ENCODE assay signal across 36 mouse cellular contexts in the genomic region with DNA sequence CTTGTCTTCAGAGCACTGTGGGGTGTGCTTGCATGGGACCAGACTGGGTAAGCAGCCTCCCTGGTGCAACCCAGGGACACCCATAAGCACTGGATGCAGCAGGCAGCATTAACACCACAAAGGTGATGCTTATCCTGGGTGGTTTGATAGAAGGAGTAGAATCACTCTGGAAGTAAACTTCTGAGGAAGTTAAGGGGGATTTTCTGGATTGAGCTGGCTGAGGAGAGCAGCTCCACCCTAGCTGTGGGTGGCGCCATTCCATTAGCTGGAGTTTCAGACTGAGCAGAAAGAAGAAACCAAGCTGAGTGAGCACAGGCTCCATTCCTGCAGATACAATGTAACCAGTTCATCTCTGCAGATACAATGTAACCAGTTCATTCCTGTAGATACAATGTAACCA. TPM values are rescaled to one million over a fixed set of nuclear protein-coding genes. Genes with fewer than 3 reads are reported as not detected.
DNase-seq lines count a peak whose midpoint lies in the region; ATAC-seq and TF ChIP-seq lines count a peak whose summit lies in the region.
"Had no signal": no experiment of that assay in that cellular context is flagged by ENCODE, and none has a peak within 500 bp of the region (broad histone marks: within the 10 kb centered on the region; RNA-seq: fewer than 3 reads in every experiment).

No protein-coding gene starts in this region.

- no peaks in the 10 kb centered on the region for H3K36me3 ChIP-seq in limb, embryonic 10.5 days
- no peaks in the 10 kb centered on the region for H3K36me3 ChIP-seq in midbrain, embryonic 14.5 days (ENCODE audit: control insufficient read depth, insufficient read depth, low read length)
- H3K36me3 ChIP-seq in neural tube, embryonic 15.5 days: no peaks in the 10 kb centered on the region
- H3K36me3 ChIP-seq: forebrain, embryonic 12.5 days; heart, embryonic 12.5 days; hindbrain, embryonic 10.5 days; hindbrain, embryonic 15.5 days; limb, embryonic 15.5 days; liver, embryonic 15.5 days; lung, embryonic 15.5 days; midbrain, embryonic 12.5 days; neural tube, embryonic 13.5 days had no signal

- H3K4me2 ChIP-seq in midbrain, embryonic 14.5 days (ENCODE audit: low read length): no peak overlapping the region
- H3K4me2 ChIP-seq in neural tube, embryonic 15.5 days: no peak overlapping the region
- H3K4me2 ChIP-seq: forebrain, embryonic 12.5 days; heart, embryonic 12.5 days; hindbrain, embryonic 15.5 days; limb, embryonic 15.5 days; liver, embryonic 15.5 days; lung, embryonic 15.5 days; midbrain, embryonic 12.5 days; neural tube, embryonic 13.5 days had no signal

- CTCF ChIA-PET in Patski (lab: Charles Lee): interaction anchor here (1.7 kb wide), 1 partner anchor 247 kb away, joined by 7 read pairs; no protein-coding TSS in a partner anchor

- H3K9me3 ChIP-seq in limb, embryonic 10.5 days (replicated peaks): no peaks in the 10 kb centered on the region
- H3K9me3 ChIP-seq in midbrain, embryonic 14.5 days (ENCODE audit: control insufficient read depth, low read length): no peaks in the 10 kb centered on the region
- H3K9me3 ChIP-seq in neural tube, embryonic 15.5 days (replicated peaks): no peaks in the 10 kb centered on the region
- H3K9me3 ChIP-seq: forebrain, embryonic 12.5 days; heart, embryonic 12.5 days; hindbrain, embryonic 10.5 days; hindbrain, embryonic 15.5 days; limb, embryonic 15.5 days; liver, embryonic 15.5 days; lung, embryonic 15.5 days; midbrain, embryonic 12.5 days; neural tube, embryonic 13.5 days had no signal

- peaks cover 12% of the 10 kb centered on the region for H3K27me3 ChIP-seq in Patski
- H3K27me3 ChIP-seq in limb, embryonic 10.5 days (ENCODE audit: low read depth, poor library complexity, severe bottlenecking): peaks cover 18% of the 10 kb centered on the region
- H3K27me3 ChIP-seq in midbrain, embryonic 14.5 days (ENCODE audit: control insufficient read depth, insufficient read depth, low read length): no peaks in the 10 kb centered on the region
- H3K27me3 ChIP-seq in neural tube, embryonic 15.5 days (replicated peaks): 0 out of 2 replicates have a peak, but pooled peaks cover 5% of the 10 kb centered on the region
- H3K27me3 ChIP-seq: hindbrain, embryonic 15.5 days; liver, embryonic 15.5 days; lung, embryonic 15.5 days; neural tube, embryonic 13.5 days had no signal

- WGBS in limb, embryonic 10.5 days: 67% methylated on average over 1 of the region's 1 CpGs
- WGBS in midbrain, embryonic 14.5 days: 69% methylated on average over 1 of the region's 1 CpGs
- WGBS in neural tube, embryonic 15.5 days: 57% methylated on average over 1 of the region's 1 CpGs

- H3K4me1 ChIP-seq in limb, embryonic 10.5 days: peaks cover 22% of the 10 kb centered on the region
- H3K4me1 ChIP-seq in midbrain, embryonic 14.5 days (ENCODE audit: control insufficient read depth, insufficient read depth, low read length): no peaks in the 10 kb centered on the region
- no peaks in the 10 kb centered on the region for H3K4me1 ChIP-seq in neural tube, embryonic 15.5 days
- H3K4me1 ChIP-seq: forebrain, embryonic 12.5 days; heart, embryonic 12.5 days; hindbrain, embryonic 15.5 days; liver, embryonic 15.5 days; lung, embryonic 15.5 days; megakaryocyte, embryonic 14.5 days; midbrain, embryonic 12.5 days; neural tube, embryonic 13.5 days had no signal

- H3K27ac ChIP-seq in gastrocnemius, adult 2 months: no peak overlapping the region
- H3K27ac ChIP-seq in layer of hippocampus, adult 2 months: no peak overlapping the region
- peak overlapping the region; percentile 47; the same call in 1 of the 2 replicates for H3K27ac ChIP-seq in limb, embryonic 10.5 days
- H3K27ac ChIP-seq in midbrain, embryonic 14.5 days (replicated peaks; ENCODE audit: low read depth, low read length): no peak overlapping the region
- no peak overlapping the region for H3K27ac ChIP-seq in neural tube, embryonic 15.5 days (replicated peaks)
- H3K27ac ChIP-seq: forebrain, embryonic 12.5 days; hindbrain, embryonic 10.5 days; hindbrain, embryonic 15.5 days; limb, embryonic 15.5 days; liver, embryonic 15.5 days; lung, embryonic 15.5 days; midbrain, embryonic 12.5 days; neural tube, embryonic 13.5 days had no signal

- no peak for ATAC-seq in Patski
- ATAC-seq in midbrain, embryonic 14.5 days (ENCODE audit: low FRiP score, low TSS enrichment): no peak
- ATAC-seq in neural tube, embryonic 15.5 days (ENCODE audit: low FRiP score): no peak
- ATAC-seq: forebrain, postnatal 0 days; intestine, embryonic 16.5 days had no signal

- POLR2A ChIA-PET in Patski (lab: Charles Lee): no interaction called here

- peak; percentile 37 for TF ChIP-seq CTCF in gastrocnemius, adult 2 months (IDR thresholded peaks at IDR 0.05)
- peak; percentile 50 for TF ChIP-seq CTCF in layer of hippocampus, adult 2 months (conservative IDR thresholded peaks at IDR 0.05)
- TF ChIP-seq CTCF in Patski (IDR thresholded peaks at IDR 0.05): peak; percentile 33

- no peak overlapping the region for H3K9ac ChIP-seq in midbrain, embryonic 14.5 days (replicated peaks; ENCODE audit: low read length)
- H3K9ac ChIP-seq in neural tube, embryonic 15.5 days (replicated peaks): no peak overlapping the region
- H3K9ac ChIP-seq: forebrain, embryonic 12.5 days; forebrain, postnatal 0 days; heart, embryonic 12.5 days; hindbrain, embryonic 15.5 days; limb, embryonic 15.5 days; liver, embryonic 15.5 days; lung, embryonic 15.5 days; midbrain, embryonic 12.5 days; neural tube, embryonic 13.5 days had no signal

- intact Hi-C loops in gastrocnemius, adult 2 months (cut with DNase I): no loop called here

- H3K4me3 ChIP-seq in gastrocnemius, adult 2 months: no peak overlapping the region
- H3K4me3 ChIP-seq in layer of hippocampus, adult 2 months: no peak overlapping the region
- H3K4me3 ChIP-seq in limb, embryonic 10.5 days: no peak overlapping the region
- H3K4me3 ChIP-seq in midbrain, embryonic 14.5 days (replicated peaks; ENCODE audit: low read depth, low read length): no peak overlapping the region
- H3K4me3 ChIP-seq in neural tube, embryonic 15.5 days (replicated peaks): no peak overlapping the region
- H3K4me3 ChIP-seq: forebrain, embryonic 12.5 days; heart, embryonic 12.5 days; hindbrain, embryonic 10.5 days; hindbrain, embryonic 15.5 days; limb, embryonic 15.5 days; liver, embryonic 15.5 days; lung, embryonic 15.5 days; megakaryocyte, embryonic 14.5 days; midbrain, embryonic 12.5 days; neural tube, embryonic 13.5 days had no signal

- in situ Hi-C loops in Patski (cut with MboI; ENCODE audit: low pct_unique_long_range_greater_than_20kb): loop anchor here (25.0 kb wide), 1 partner anchor 209 kb away; no protein-coding TSS in a partner anchor

- DNase-seq in gastrocnemius, adult 2 months: no peak
- DNase-seq in gastrocnemius, postnatal 25 days: no peak
- no peak for DNase-seq in layer of hippocampus, adult 2 months (ENCODE audit: low spot score in 2 of 2)
- no peak for DNase-seq in layer of hippocampus, postnatal 10 days (ENCODE audit: low spot score in 2 of 2)
- DNase-seq in Patski (ENCODE audit: low read depth, low spot score): no peak
- DNase-seq in limb, embryonic 10.5 days (ENCODE audit: low spot score): no peak
- no peak for DNase-seq in midbrain, embryonic 14.5 days
- DNase-seq: adrenal gland, postnatal 10 days; cerebellum, adult 18-20 months; cerebellum, postnatal 10 days; forebrain, postnatal 0 days; gastrocnemius, postnatal 14 days; heart, adult 11 months; kidney, adult 9 months; kidney, postnatal 25 days; left cerebral cortex, postnatal 4 days had no signal

RNA-seq across cellular contexts. Expression of gene Gsc, which starts 20.1 kb away (rescaled TPM):
- total RNA-seq in gastrocnemius, adult 2 months (2021): under 1 TPM in 1 of 2 experiments, not detected in 1; 0.42 TPM
- total RNA-seq in gastrocnemius, postnatal 25 days (2021): under 1 TPM in 1 of 2 experiments, not detected in 1; 0.20 TPM
- total RNA-seq in layer of hippocampus, adult 2 months (2021): not detected
- total RNA-seq in layer of hippocampus, postnatal 10 days (2021): not detected
- polyA plus RNA-seq in Patski (2021): 1.0 TPM
- polyA plus RNA-seq in limb, embryonic 10.5 days (2016; fragmentation: Nextera tagmentation; extraction: Ambion mirVana): 20.1 and 34.2 TPM in 2 replicates
- not detected in 2 replicates for polyA plus RNA-seq in midbrain, embryonic 14.5 days (2014; fragmentation: Nextera tagmentation; extraction: Ambion mirVana)
- polyA plus RNA-seq in neural tube, embryonic 15.5 days (2015; fragmentation: Nextera tagmentation; extraction: Ambion mirVana): not detected in 2 replicates
- total RNA-seq: CH12.LX; common myeloid progenitor, adult 5-6 weeks; layer of hippocampus, adult 18-20 months; layer of hippocampus, postnatal 25 days; left cerebral cortex, adult 8-10 months; left cerebral cortex, postnatal 4 days had no signal
- polyA plus RNA-seq: C2C12; forebrain, postnatal 0 days; heart, postnatal 0 days; liver, embryonic 15.5 days; neural tube, embryonic 13.5 days had no signal

RNA-seq across cellular contexts. Expression of gene Serpina3n, which starts 46.5 kb away (rescaled TPM):
- 1 to 10 TPM; 4.2 to 4.5 TPM for total RNA-seq in gastrocnemius, adult 2 months (2021)
- total RNA-seq in gastrocnemius, postnatal 25 days (2021): 10 to 100 TPM in 1 of 2 experiments, 1 to 10 TPM in 1; 2.4 to 14.9 TPM
- total RNA-seq in layer of hippocampus, adult 2 months (2021): 10 to 100 TPM; 79.6 to 81.5 TPM
- total RNA-seq in layer of hippocampus, postnatal 10 days (2021): 10 to 100 TPM; 23.3 to 28.2 TPM
- 8.9 TPM for polyA plus RNA-seq in Patski (2021)
- not detected in 2 replicates for polyA plus RNA-seq in limb, embryonic 10.5 days (2016; fragmentation: Nextera tagmentation; extraction: Ambion mirVana)
- 0.16 and 0.24 TPM in 2 replicates for polyA plus RNA-seq in midbrain, embryonic 14.5 days (2014; fragmentation: Nextera tagmentation; extraction: Ambion mirVana)
- 2.5 and 2.7 TPM in 2 replicates for polyA plus RNA-seq in neural tube, embryonic 15.5 days (2015; fragmentation: Nextera tagmentation; extraction: Ambion mirVana)
- total RNA-seq: CH12.LX; common myeloid progenitor, adult 5-6 weeks had no signal
- polyA plus RNA-seq: C2C12; forebrain, embryonic 12.5 days; heart, embryonic 12.5 days; hindbrain, embryonic 10.5 days; midbrain, embryonic 12.5 days; stomach, embryonic 14.5 days had no signal
